8 mouse cellular contexts compared by ENCODE assay signal in genomic region chr2:167823513-167823912, GRCm38 (mm10).
DNase-seq lines count a peak whose midpoint lies in the region; ATAC-seq lines count a peak whose summit lies in the region.

No protein-coding gene starts in this region.

- H3K4me3 ChIP-seq in midbrain, embryonic 10.5 days = no peak overlapping the region
- H3K4me3 ChIP-seq in midbrain, embryonic 15.5 days = no peak overlapping the region

- DNase-seq in midbrain, embryonic 10.5 days (ENCODE audit: low spot score) = no peak
- DNase-seq in gastrocnemius, adult 8-10 months (ENCODE audit: low spot score in 2 of 2) = peak; percentile 77 to 80
- DNase-seq in kidney, postnatal 10 days = peak; percentile 69
- peak; percentile 94 for DNase-seq in lung, postnatal 36 days
- DNase-seq in right cerebral cortex, postnatal 4 days = no peak
- no peak for DNase-seq in spleen, postnatal 14 days (ENCODE audit: low spot score in 2 of 2)

- no peaks in the 10 kb centered on the region for H3K27me3 ChIP-seq in midbrain, embryonic 10.5 days (ENCODE audit: low read depth, poor library complexity, severe bottlenecking)
- H3K27me3 ChIP-seq in midbrain, embryonic 15.5 days (replicated peaks) = no peaks in the 10 kb centered on the region

- H3K36me3 ChIP-seq in midbrain, embryonic 10.5 days = no peaks in the 10 kb centered on the region
- no peaks in the 10 kb centered on the region for H3K36me3 ChIP-seq in midbrain, embryonic 15.5 days (replicated peaks)

- H3K9me3 ChIP-seq in midbrain, embryonic 10.5 days (replicated peaks) = no peaks in the 10 kb centered on the region
- no peaks in the 10 kb centered on the region for H3K9me3 ChIP-seq in midbrain, embryonic 15.5 days

- peaks cover 35% of the 10 kb centered on the region for H3K4me1 ChIP-seq in midbrain, embryonic 10.5 days
- H3K4me1 ChIP-seq in midbrain, embryonic 15.5 days = no peaks in the 10 kb centered on the region

- no peak overlapping the region for H3K4me2 ChIP-seq in midbrain, embryonic 15.5 days

- ATAC-seq in midbrain, embryonic 15.5 days (replicated peaks) = no peak
- ATAC-seq in erythroid progenitor cell, adult 5-6 weeks (replicated peaks; ENCODE audit: low FRiP score, poor library complexity, severe bottlenecking) = no peak

- H3K27ac ChIP-seq in midbrain, embryonic 10.5 days (replicated peaks) = peak overlapping the region; percentile 59; the same call in 1 of the 2 replicates
- H3K27ac ChIP-seq in midbrain, embryonic 15.5 days = no peak overlapping the region

- WGBS in midbrain, embryonic 10.5 days = 62% methylated on average over 9 of the region's 9 CpGs
- WGBS in midbrain, embryonic 15.5 days = 38% methylated on average over 9 of the region's 9 CpGs

- H3K9ac ChIP-seq in midbrain, embryonic 15.5 days = no peak overlapping the region

Comparison
In these comparisons a context has a peak if more than half of its experiments do, and no peak if none do; other contexts are left out.
1. DNase-seq: peak in gastrocnemius, adult 8-10 months (2 of 2), kidney, postnatal 10 days (single experiment) and lung, postnatal 36 days (single experiment); none in midbrain, embryonic 10.5 days (single experiment), right cerebral cortex, postnatal 4 days (single experiment) and spleen, postnatal 14 days (0 of 2).